Mouse (Mus musculus) cerebellum, adult 8-10 months (tissue): ENCODE results near the gene Map1s.

Experiments
- DNase-seq: peaks from one replicate; pipeline ENCODE4 v3.0.0; 2022

Gene Map1s

DNA sequence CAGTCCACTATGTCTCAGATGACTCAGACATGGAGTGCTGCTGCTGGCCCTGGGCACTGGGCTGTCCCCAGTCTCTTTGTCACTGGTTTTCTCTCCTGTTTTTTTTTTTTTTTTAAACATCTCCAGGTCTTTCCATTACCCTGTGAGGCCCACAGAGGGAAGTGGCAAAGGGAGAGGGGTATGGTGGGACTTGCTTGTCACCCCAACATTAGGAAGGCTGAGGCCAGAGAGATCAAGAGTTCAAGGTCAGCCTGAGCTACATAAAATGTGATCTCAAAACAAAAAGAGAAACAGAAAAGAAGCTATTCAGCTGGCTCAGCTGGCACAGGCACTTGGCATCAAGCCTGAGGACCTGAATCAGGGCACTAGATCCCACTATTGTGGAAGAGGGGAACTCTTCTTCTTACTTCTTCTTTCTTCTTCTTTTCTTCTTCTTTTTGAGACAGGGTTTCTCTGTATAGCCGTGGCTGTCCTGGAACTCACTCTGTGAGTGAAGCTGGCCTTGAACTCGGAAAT is 4.8 kb upstream of the Map1s start:
- DNase-seq: no peak

GRCm38 (mm10) chr8:70902211-70902610 is 3.5 kb upstream of the Map1s start:
- DNase-seq: no peak

- no peak for DNase-seq
Observed at GRCm38 (mm10) chr8:70903112-70903511, 2.6 kb upstream of the Map1s start.

- DNase-seq: no peak
Observed at GRCm38 (mm10) chr8:70903582-70903981, 2.1 kb upstream of the Map1s start.

DNA sequence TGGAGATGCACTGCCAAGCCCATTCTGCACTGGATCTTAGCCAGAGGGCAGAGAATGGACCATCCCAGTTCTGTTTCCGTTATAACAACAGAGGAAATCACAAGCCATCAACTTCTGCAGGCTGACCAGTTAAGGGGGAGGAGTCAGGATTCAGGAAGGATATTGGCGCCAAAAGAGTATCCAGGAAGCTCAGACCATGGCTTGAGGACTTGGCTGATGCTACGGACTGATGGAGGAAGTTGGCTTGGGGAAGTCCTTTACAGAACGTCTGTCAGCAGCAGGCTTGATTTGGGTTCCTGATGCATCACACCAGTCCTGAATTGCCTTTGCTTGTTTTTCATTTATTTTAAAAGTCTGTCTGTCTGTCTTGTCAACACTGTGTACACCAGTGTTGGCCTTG is 1.2 kb upstream of the Map1s start:
- DNase-seq: no peak

DNA sequence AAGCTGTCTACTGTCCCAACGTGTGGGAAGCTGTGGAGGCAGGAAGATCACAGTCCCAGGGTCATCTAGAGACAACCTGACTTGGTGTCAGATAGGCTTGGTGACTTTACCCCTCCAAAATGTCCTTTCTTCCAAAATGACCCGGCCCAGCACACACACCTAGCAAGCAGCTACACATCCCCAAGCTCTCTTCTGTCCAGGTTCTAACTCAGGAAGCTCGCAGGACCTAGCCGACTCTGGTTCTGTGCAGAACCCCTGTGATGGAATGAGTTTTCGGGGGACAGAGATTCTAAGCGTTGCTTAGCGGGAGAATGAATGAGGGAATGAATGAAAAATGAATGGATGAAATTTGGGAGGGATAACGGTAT is 285 bp upstream of the Map1s start:
- no peak for DNase-seq

DNA sequence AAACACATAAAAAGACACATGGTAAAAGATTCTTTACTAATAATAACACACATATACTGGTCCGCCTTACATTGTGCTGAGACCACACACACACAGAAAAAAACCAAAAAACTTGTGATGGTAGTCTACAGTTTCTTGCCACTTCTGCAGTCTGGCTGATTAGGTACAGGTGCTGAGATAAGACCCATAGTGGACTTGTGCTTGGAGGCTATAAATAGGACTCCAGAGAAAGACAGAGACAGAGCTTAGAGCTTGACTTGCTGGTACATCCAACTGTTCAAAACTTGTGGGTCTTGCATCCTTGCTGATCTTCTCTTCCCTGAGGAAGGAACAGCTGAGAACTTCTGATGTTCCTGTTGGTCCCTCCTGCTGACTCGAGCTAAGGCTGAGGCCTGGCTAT is 1.8 kb downstream of the Map1s start:
- DNase-seq: no peak

GRCm38 (mm10) chr8:70911596-70911995 is 5.9 kb downstream of the Map1s start:
- no peak for DNase-seq

DNA sequence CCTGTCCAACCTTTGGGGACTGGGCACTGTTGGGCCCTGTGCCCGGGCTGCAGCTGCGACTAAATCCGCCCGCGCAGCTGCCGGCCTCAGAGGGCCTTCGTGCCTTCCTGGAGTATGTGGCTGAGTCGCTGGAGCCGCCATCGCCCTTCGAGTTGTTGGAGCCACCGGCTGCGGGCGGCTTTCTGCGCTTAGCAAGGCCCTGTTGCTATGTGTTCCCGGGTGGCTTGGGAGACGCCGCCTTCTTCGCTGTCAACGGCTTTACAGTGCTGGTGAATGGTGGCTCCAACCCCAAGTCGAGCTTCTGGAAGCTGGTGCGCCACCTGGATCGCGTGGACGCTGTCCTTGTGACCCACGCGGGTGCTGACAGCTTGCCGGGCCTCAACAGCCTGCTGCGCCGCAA is 7.2 kb downstream of the Map1s start:
- no peak for DNase-seq

DNA sequence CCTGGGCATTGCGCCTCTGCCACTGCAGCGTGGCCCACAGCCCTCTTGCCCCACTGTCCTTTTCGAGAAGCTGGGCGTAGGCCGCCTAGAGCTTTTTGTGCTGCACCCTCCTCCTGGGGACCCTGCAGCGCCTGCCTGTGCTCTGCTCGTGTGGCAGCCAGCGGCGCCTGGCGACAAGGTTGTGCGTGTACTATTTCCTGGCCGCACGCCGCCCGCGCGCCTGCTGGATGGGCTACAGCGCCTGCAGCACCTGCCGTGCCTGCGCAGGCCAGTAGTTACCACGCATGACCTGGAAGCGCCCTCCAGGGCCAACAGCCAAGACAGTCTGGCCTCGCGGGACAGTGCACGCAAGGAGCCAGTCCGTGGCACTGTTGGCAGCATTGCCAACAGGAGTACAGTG is 7.8 kb downstream of the Map1s start:
- no peak for DNase-seq

- no peak for DNase-seq
Observed at GRCm38 (mm10) chr8:70914704-70915103, 9.0 kb downstream of the Map1s start.

GRCm38 (mm10) chr8:70920049-70920922 is 14.6 kb downstream of the Map1s start:
- no peak for DNase-seq

DNA sequence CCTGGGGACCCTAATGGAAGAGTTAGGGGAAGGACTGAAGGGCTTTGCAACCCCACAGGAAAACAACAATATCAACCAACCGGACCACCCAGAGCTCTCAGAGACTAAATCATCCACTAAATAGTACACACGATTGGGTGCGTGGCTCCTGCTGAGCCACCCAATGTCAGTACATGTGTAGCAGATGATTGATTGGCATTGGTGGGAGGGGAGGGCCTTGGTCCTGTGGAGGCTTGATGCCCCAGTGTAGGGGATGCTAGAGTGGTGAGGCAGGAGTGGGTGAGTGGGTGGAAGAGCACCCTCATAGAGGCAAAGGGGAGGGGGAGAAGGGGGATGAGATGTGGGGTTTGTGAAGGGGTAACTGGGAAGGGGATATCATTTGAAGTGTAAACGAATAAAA is 18.4 kb downstream of the Map1s start:
- no peak for DNase-seq

DNA sequence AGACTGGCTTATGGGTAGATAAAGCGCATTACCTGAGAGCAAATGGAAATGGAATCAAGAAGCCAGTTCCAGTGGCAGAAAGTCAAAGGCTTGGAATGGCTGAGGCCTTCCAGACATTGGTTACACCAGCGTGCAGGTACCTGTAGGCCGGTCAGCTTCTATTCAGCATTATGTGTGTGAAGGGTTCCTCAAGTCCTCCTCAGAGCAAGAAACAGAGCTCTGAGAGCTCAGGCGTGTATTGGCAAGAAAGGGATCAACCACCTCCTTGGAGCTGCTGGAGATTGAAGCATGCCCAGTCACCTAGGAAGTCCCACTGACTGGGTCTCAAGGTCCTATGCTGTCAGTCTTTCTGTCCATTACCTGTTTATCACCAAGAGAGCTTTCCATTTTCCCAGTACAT is 20.0 kb downstream of the Map1s start:
- DNase-seq: no peak

GRCm38 (mm10) chr8:70926396-70926795 is 20.7 kb downstream of the Map1s start:
- DNase-seq: no peak

DNA sequence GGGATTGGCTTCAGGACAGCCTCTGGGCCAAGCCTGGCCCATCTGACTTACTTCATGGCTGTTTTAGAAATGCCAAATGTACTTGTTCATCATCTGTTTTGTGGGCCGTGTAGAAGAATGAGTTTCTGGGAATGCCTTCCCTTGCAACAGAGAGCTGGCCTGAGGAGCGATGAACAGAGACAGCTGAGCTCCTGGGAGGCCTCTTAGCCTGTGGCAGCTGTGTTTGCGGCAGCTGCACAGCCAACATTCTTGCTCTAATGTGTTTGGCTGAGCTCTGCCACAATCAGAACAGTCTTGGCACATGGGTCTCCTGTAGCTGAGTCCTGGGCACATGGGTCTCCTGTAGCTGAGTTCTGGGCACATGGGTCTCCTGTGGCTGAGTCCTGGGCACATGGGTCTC is 22.4 kb downstream of the Map1s start:
- DNase-seq: no peak

- DNase-seq: no peak
Observed at GRCm38 (mm10) chr8:70928778-70929322, 23.1 kb downstream of the Map1s start.

DNA sequence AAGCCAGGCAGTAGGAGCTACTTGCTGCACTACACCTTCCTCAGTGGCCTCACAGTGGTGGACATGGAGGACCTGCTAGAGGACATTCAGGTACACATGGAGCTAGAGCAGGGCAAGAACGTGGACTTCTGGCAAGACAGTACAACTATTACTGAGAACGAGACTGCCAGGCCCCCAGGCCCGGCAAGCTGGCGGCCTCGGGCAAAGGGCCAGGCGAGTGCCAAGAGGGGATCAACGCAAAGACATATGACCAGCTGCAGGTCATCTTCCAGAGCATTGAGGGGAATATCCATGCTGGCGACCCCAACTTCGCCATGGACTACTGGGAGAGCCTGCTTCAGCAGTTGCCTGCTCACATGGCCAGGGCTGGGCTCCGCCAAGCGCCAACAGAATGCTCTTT is 26.0 kb downstream of the Map1s start:
- DNase-seq: no peak

- no peak for DNase-seq
Observed at GRCm38 (mm10) chr8:70933036-70933435, 27.3 kb downstream of the Map1s start.

GRCm38 (mm10) chr8:70934786-70935185 is 29.1 kb downstream of the Map1s start:
- DNase-seq: no peak

- no peak for DNase-seq
Observed at GRCm38 (mm10) chr8:70937200-70937599, 31.5 kb downstream of the Map1s start.

GRCm38 (mm10) chr8:70941478-70941877 is 35.7 kb downstream of the Map1s start:
- DNase-seq: no peak

- no peak for DNase-seq
Observed at GRCm38 (mm10) chr8:70943187-70943586, 37.5 kb downstream of the Map1s start.

DNA sequence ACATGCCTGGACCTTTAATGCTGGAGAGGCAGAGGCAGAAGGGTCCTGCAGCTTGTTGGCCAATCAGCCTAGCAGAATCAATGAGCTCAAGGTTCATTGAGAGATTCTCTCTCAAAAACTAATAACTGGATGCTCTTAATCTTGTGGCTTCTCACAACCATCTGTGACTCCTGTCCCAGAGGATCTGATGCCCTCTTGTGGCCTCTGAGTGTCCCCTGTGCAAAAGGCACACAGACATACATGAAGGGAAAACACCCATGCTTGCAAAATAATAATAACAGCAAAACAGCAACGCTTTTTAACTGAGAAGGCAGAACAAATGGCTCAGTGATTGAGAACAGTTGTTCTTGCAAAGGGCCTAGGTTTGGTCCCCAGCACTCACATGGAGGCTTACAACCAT is 44.1 kb downstream of the Map1s start:
- no peak for DNase-seq
